Mouse (Mus musculus): Measurements from ENCODE around the gene Tgm5.

GRCm38 (mm10) chr2:121071871-121072270, 13.8 kb downstream of the Tgm5 start:
- TF ChIP-seq CTCF (IDR thresholded peaks at IDR 0.05): no peak
- TF ChIP-seq EP300 (IDR thresholded peaks at IDR 0.05): 0 out of 2 replicates have a peak, but pooled peaks have one; percentile 37

Measured in lung, postnatal 0 days (tissue).